Mouse (Mus musculus) frontal cortex, postnatal 14 days (tissue): ENCODE measurements at regions not wholly inside any gene's neighbourhood (a gene's known extent, or its start where the extent isn't known, plus 50 kb on each side); places are given as distances from the start of the nearest gene placed in this dataset.
A peak's percentile ranks its signal among the peaks of the same experiment; 100 is the strongest.

ENCODE experiments used
- DNase-seq, 2 experiments: peaks; one replicate each; pipeline ENCODE4 v3.0.0; 2022; ENCODE audit warnings: low spot score in 2 of 2

- DNase-seq = no peak
Measured at GRCm38 (mm10) chr8:115428022-115428421, 279.6 kb downstream of the Maf start.

- DNase-seq = no peak
Measured at GRCm38 (mm10) chr8:115427490-115427889, 280.1 kb downstream of the Maf start.

- no peak for DNase-seq
Measured at GRCm38 (mm10) chr8:115426543-115426942, 281.1 kb downstream of the Maf start.

- no peak for DNase-seq
Measured at GRCm38 (mm10) chr8:115425360-115425759, 282.2 kb downstream of the Maf start.

GRCm38 (mm10) chr8:115423682-115424081 lies 283.9 kb downstream of the Maf start:
- no peak for DNase-seq

GRCm38 (mm10) chr8:115423056-115423455 lies 284.5 kb downstream of the Maf start:
- no peak for DNase-seq

GRCm38 (mm10) chr8:115420536-115420935 lies 287.1 kb downstream of the Maf start:
- DNase-seq = no peak

GRCm38 (mm10) chr8:115420131-115420530 lies 287.5 kb downstream of the Maf start:
- no peak for DNase-seq

GRCm38 (mm10) chr8:115418056-115418455 lies 289.5 kb downstream of the Maf start:
- no peak for DNase-seq

GRCm38 (mm10) chr8:115414061-115414473 lies 293.5 kb downstream of the Maf start:
- peak in 1 of 2 experiments; percentile 16 for DNase-seq

GRCm38 (mm10) chr8:115411756-115412155 lies 295.8 kb downstream of the Maf start:
- no peak for DNase-seq

GRCm38 (mm10) chr8:115411061-115411460 lies 296.5 kb downstream of the Maf start:
- no peak for DNase-seq

GRCm38 (mm10) chr8:115410191-115410590 lies 297.4 kb downstream of the Maf start:
- no peak for DNase-seq

GRCm38 (mm10) chr8:115407535-115407934 lies 300.1 kb downstream of the Maf start:
- no peak for DNase-seq

GRCm38 (mm10) chr8:115403601-115404000 lies 304.0 kb downstream of the Maf start:
- DNase-seq = no peak

- DNase-seq = no peak
Measured at GRCm38 (mm10) chr8:115402471-115403197, 305.0 kb downstream of the Maf start.
